Mouse (Mus musculus) forebrain, postnatal 0 days (tissue): ENCODE results near the gene Pcf11. TPM values are rescaled to one million over a fixed set of nuclear protein-coding genes. Genes with fewer than 3 reads are reported as not detected.

Experiments used
- ATAC-seq: fragments of 200-750 bp; cut with Nextera tagmentation; 2 replicates; pipeline ENCODE4 v1.8.0; 2017; ENCODE audit warnings: mild to moderate bottlenecking, moderate library complexity
- DNase-seq: peaks from one replicate; pipeline ENCODE4 v3.0.0-alpha.2; 2015
- H3K27ac ChIP-seq: fragments of 300-500 bp; sonication (generic); 2 replicates; pipeline ENCODE4 v1.5.1; 2014; ENCODE audit warnings: low read depth, mild to moderate bottlenecking, antibody characterized with exemption, low read length, moderate library complexity, mixed read lengths
- H3K27me3 ChIP-seq: fragments of 300-500 bp; sonication (generic); 2 replicates; pipeline ENCODE4 v1.6.1; 2014; ENCODE audit warnings: mild to moderate bottlenecking, low read length, mixed read lengths; ENCODE audit not compliant: insufficient read depth
- H3K36me3 ChIP-seq: fragments of 300-500 bp; sonication (generic); 2 replicates; pipeline ENCODE4 v1.6.1; 2014; ENCODE audit warnings: mild to moderate bottlenecking, moderate library complexity; ENCODE audit not compliant: insufficient read depth
- H3K4me1 ChIP-seq: fragments of 300-500 bp; sonication (generic); 2 replicates; pipeline ENCODE4 v1.6.1; 2014; ENCODE audit warnings: antibody characterized with exemption; ENCODE audit not compliant: insufficient read depth
- H3K4me2 ChIP-seq: fragments of 300-500 bp; sonication (generic); 2 replicates; pipeline ENCODE4 v1.6.1; 2014; ENCODE audit warnings: low read depth, mild to moderate bottlenecking, moderate library complexity
- H3K4me3 ChIP-seq: fragments of 300-500 bp; sonication (generic); 2 replicates; pipeline ENCODE4 v1.5.1; 2014; ENCODE audit warnings: low read depth, low read length, mixed read lengths
- H3K9ac ChIP-seq: fragments of 300-500 bp; sonication (generic); 2 replicates; pipeline ENCODE4 v1.6.1; 2014; ENCODE audit warnings: mild to moderate bottlenecking
- H3K9me3 ChIP-seq: fragments of 300-500 bp; sonication (generic); 2 replicates; pipeline ENCODE4 v1.6.1; 2016; ENCODE audit warnings: low read length
- CTCF ChIP-seq: sonication (generic); IDR thresholded peaks from 2 replicates; pipeline ENCODE4 v1.5.1; 2016; ENCODE audit warnings: antibody characterized with exemption, control low read depth, low read depth
- WGBS: fragments of 180-500 bp; shearing (Covaris S2); extraction: QIAGEN DNeasy Blood & Tissue Kit; methylation state at CpG from one replicate; pipeline ENCODE4 v1.1.7; 2014; 5-methylcytosine and 5-hydroxymethylcytosine counted together
- polyA plus RNA-seq: library from polyadenylated mRNA; unstranded; fragments of >200 nt; fragmentation: Nextera tagmentation; extraction: Ambion mirVana; gene quantifications from 2 replicates; pipeline ENCODE4 v1.2.1, GENCODE M21; 2015
- total RNA-seq: library from RNA; depleted of rRNA; stranded (reverse); fragments of >200 nt; gene quantifications from 2 replicates; pipeline ENCODE4 v1.2.3, GENCODE M21; 2014

The Pcf11 gene
- total and polyA plus RNA-seq, 2 experiments from 2014 or later: 14.3 to 52.5 TPM

DNA sequence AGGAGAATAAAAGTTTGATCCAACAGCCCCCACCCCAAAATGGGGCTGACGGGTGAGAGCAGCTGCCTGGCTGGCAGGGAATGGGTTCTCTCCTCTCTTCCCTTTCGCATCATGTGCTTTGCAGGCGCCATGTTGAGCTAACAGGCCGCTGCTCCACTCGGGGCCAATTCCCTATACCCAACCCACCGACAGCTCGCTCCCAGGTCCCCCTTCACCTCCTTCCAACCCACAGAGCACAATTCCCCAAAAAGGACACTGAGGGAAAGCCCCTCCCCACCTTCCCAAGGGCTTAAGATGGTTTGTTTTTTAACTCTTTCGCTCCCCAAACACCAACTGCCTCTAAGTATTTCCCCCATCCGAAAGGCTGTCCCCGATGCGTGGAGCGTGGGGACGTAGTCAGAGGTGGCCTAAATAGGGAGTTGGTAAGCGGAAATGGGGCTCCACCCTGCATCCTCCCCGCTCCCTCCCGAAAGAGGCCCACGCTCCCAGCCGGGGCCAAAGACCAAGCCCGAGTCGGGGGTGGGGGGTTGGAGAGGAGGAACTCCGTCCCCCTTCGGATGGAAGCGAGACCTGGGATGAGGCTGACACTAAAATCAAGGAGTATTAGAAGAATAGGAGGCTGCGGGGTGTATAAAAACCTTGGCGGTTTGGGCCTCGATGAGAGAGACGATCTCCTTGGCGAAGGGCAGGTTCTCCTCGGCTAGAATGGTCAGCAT lies 785 bp downstream of the Pcf11 start:
- DNase-seq (peak; percentile 77), ATAC-seq (peak; percentile 9)
- no peaks in the 10 kb centered on the region for H3K36me3 ChIP-seq
- WGBS: 2% methylated on average over 29 of the region's 29 CpGs
- peak overlapping the region; percentile 100 for H3K4me3 ChIP-seq
- 0 out of 2 replicates have a peak, but pooled peaks cover 13% of the 10 kb centered on the region for H3K4me1 ChIP-seq
- peak overlapping the region; percentile 99 for H3K9ac ChIP-seq
- TF ChIP-seq CTCF: no peak
- H3K9me3 ChIP-seq: no peaks in the 10 kb centered on the region
- H3K4me2 ChIP-seq: peak overlapping the region; percentile 75
- H3K27me3 ChIP-seq: no peaks in the 10 kb centered on the region
- peak overlapping the region; percentile 99 for H3K27ac ChIP-seq

DNA sequence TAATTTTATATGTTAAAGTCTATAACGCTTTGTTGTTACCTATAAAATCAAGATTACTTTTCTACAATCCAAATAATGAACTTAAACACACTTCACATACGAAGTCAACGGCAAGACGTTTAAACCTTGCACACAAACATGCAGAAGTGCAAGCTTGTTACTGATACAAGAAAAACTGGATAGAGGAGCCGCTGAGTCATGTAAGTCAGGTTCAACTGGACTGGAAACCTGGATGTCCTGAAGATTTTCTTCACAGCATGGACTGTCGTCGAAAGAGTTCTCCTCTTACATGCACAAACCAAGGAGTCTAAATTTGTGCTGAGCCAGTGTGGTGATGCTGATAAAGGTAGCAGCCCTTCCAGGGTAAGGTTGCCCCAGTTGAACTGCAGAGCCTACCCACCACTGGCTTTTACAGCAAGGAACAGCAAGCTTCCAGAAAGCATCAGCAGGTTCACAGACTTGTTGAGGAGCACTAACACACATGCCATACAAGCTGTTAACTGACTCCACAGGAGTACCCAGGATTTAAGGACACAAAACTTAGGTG lies 3.4 kb downstream of the Pcf11 start:
- Histone ChIP-seq H3K4me3 (no peak overlapping the region), H3K36me3 (0 out of 2 replicates have a peak, but pooled peaks cover 3% of the 10 kb centered on the region), H3K27me3 (no peaks in the 10 kb centered on the region), H3K4me2 (peak overlapping the region; percentile 75), H3K9me3 (no peaks in the 10 kb centered on the region), H3K9ac (no peak overlapping the region), H3K27ac (no peak overlapping the region), H3K4me1 (0 out of 2 replicates have a peak, but pooled peaks cover 13% of the 10 kb centered on the region)
- DNase-seq: no peak
- WGBS: 85% methylated on average over 7 of the region's 7 CpGs
- no peak for TF ChIP-seq CTCF
- no peak for ATAC-seq

DNA sequence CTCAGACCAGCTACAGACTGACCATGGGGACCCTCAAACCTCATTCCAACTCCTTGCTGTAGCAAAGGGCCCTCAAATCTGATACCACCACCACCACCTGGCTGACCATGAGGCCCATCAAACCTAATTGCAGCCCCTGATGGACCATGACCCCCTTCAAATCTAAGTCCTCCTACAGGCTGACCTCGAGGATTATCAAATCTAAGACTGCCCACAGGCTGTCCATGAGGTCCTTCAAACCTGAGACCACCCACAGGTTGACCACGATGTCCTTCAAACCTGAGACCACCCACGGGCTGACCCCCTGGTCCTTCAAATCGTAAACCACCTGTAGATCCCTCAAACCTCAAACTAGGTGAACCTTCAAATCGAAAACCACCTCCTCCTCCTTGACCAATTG lies 11.7 kb downstream of the Pcf11 start:
- DNase-seq: no peak
- Histone ChIP-seq H3K4me3 (no peak overlapping the region), H3K4me2 (no peak overlapping the region), H3K27me3 (no peaks in the 10 kb centered on the region), H3K36me3 (peaks cover 39% of the 10 kb centered on the region), H3K4me1 (no peaks in the 10 kb centered on the region), H3K27ac (no peak overlapping the region), H3K9me3 (no peaks in the 10 kb centered on the region), H3K9ac (no peak overlapping the region)
- TF ChIP-seq CTCF: no peak
- WGBS: 99% methylated on average over 5 of the region's 5 CpGs
- no peak for ATAC-seq

DNA sequence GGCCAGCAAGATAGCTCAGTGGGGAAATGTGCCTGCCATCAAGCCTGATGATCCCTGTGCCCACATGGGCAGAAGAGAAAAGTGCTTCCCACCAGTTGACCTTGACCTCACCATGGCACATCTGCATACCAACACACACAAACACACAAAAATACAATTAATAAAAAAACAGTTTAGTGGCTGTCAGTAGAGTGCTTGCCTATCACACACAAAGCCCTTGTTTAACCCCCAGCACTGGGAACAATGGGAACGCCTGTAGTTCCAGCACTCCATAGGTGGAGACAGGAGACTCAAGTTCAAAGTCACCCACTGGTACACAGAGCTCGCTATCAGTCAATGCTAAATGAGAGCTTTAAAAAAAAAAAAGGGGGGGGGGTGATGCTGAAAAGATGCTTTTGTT lies 13.3 kb downstream of the Pcf11 start:
- DNase-seq (no peak), ATAC-seq (no peak)
- Histone ChIP-seq H3K4me3 (no peak overlapping the region), H3K9ac (no peak overlapping the region), H3K27me3 (no peaks in the 10 kb centered on the region), H3K27ac (no peak overlapping the region), H3K4me2 (no peak overlapping the region), H3K4me1 (no peaks in the 10 kb centered on the region), H3K36me3 (peaks cover 37% of the 10 kb centered on the region), H3K9me3 (no peaks in the 10 kb centered on the region)
- no peak for TF ChIP-seq CTCF
- WGBS: 71% methylated on average over 2 of the region's 2 CpGs

DNA sequence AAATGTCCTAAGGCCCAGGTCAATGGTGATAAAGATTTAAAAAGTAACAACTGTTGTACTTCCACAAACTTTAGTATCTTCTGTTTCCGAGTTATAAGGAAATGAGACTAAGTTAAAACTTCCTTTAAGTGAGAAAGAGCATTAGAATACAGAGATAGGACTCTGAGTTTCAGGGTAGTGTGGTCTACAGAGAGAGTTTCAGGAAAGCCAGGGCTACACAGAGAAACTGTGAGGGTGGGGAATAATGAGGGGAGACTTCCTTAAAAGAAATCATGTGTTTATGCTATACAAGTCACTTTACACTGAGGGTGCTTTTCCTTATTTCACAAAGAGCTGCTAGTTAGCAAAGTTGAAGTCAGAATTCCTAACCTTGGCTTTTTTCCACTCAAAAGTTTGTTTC lies 16.4 kb downstream of the Pcf11 start:
- Histone ChIP-seq H3K27ac (no peak overlapping the region), H3K36me3 (peaks cover 17% of the 10 kb centered on the region), H3K9ac (no peak overlapping the region), H3K27me3 (no peaks in the 10 kb centered on the region), H3K4me1 (no peaks in the 10 kb centered on the region), H3K4me2 (no peak overlapping the region), H3K4me3 (no peak overlapping the region), H3K9me3 (no peaks in the 10 kb centered on the region)
- ATAC-seq (no peak), DNase-seq (no peak)
- 90% methylated on average over 1 of the region's 1 CpGs for WGBS
- TF ChIP-seq CTCF: no peak

DNA sequence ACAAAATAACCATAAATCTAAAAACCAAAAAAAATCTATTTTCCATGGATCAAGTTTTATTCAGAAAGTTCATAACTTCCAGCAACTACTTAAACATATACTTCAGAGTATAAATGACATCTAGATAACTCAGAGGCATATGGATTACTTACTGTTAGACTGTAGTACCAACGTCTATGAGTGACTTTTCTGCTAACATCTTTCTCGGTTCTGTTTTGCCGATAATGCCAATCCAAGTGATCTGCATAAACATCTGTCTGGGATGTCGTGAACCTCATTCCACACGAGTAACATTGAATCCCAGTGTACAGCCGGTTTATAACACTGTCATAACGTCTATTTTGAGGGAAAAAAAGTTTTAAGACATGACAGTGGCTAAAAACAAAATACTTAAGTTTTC lies 21.9 kb downstream of the Pcf11 start:
- DNase-seq (no peak), ATAC-seq (no peak)
- Histone ChIP-seq H3K4me3 (no peak overlapping the region), H3K27me3 (no peaks in the 10 kb centered on the region), H3K9ac (no peak overlapping the region), H3K4me2 (no peak overlapping the region), H3K36me3 (peaks cover 15% of the 10 kb centered on the region), H3K4me1 (no peaks in the 10 kb centered on the region), H3K9me3 (no peaks in the 10 kb centered on the region), H3K27ac (no peak overlapping the region)
- TF ChIP-seq CTCF: no peak
- WGBS: 85% methylated on average over 7 of the region's 7 CpGs

DNA sequence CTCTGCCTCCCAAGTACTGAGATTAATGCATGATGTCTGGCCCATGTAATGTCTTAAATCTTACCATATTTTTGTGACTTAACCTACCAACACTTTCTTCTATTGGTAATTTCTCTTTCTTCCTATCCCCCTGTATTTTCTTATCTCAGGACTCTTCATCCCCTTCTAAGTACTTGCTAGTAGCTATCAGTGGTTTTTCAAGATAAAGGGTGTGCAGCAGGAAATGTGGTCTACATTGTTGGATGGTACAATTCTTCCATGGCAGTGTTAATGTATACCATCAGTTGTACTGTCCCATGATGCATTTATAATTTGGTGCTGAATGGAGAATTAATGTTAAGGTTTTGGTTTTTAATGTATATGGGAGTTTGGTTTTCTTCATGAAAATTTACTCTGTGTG lies 27.4 kb downstream of the Pcf11 start:
- peaks cover 15% of the 10 kb centered on the region for H3K36me3 ChIP-seq
- ATAC-seq: no peak
- H3K9ac ChIP-seq: no peak overlapping the region
- no peaks in the 10 kb centered on the region for H3K9me3 ChIP-seq
- no peak overlapping the region for H3K4me2 ChIP-seq
- DNase-seq: no peak
- TF ChIP-seq CTCF: no peak
- H3K4me3 ChIP-seq: no peak overlapping the region
- H3K27ac ChIP-seq: no peak overlapping the region
- H3K27me3 ChIP-seq: no peaks in the 10 kb centered on the region
- H3K4me1 ChIP-seq: 0 out of 2 replicates have a peak, but pooled peaks cover 4% of the 10 kb centered on the region
